Mouse (Mus musculus): ENCODE data around the gene Klra10. TPM values are rescaled to one million over a fixed set of nuclear protein-coding genes. Genes with fewer than 3 reads are reported as not detected.

Gene Klra10
- polyA plus RNA-seq (2012; rRNA removed) = not detected in 2 replicates

DNA sequence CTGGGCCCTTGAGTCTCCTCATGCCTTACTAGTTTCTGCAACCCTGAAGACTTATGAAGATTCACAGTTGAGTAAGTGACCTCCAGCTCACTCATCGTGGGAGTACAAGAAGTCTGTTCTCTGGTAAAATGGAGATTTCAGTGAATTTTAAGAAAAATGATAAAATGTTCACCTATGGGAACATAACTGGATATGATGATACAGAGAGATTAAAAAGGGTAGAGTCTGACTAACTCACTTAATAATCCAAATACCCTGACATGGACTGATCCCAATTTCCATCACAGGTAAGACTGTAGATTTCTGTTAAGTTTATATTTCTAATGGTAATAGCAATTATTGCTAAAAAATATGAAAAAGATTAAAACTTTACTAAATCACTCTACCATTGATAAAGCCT is at the start of gene Klra10:
TSS of gene Klra10 (minus strand) at position 101 of the 400 bp plus-strand sequence.

GRCm38 (mm10) chr6:130233222-130233621 is 48.5 kb downstream of the Klra10 start, which contains the start of gene Klra7:
Klra7 (minus strand) TSS chr6:130233322.

Other genes with a start within 250 kb of the Klra10 start
- not detected in 2 replicates for gene Klra4, start 214.7 kb downstream of the Klra10 start, polyA plus RNA-seq (2012; rRNA removed)
- gene Klra8, start 152.0 kb downstream of the Klra10 start, polyA plus RNA-seq (2012; rRNA removed) = not detected in 2 replicates
- not detected in 2 replicates for gene Klra9, start 88.8 kb downstream of the Klra10 start, polyA plus RNA-seq (2012; rRNA removed)
- not detected in 2 replicates for gene Klra7, start 48.6 kb downstream of the Klra10 start, polyA plus RNA-seq (2012; rRNA removed)
- not detected in 2 replicates for gene Klra3, start 55.6 kb upstream of the Klra10 start, polyA plus RNA-seq (2012; rRNA removed)
- not detected in 2 replicates for gene Klra1, start 104.9 kb upstream of the Klra10 start, polyA plus RNA-seq (2012; rRNA removed)